Mouse (Mus musculus): ENCODE measurements at regions not wholly inside any gene's neighbourhood (a gene's known extent, or its start where the extent isn't known, plus 50 kb on each side); places are given as distances from the start of the nearest gene placed in this dataset.

GRCm38 (mm10) chr13:44430492-44430891 is 298.8 kb upstream of the Jarid2 start:
- TF ChIP-seq CTCF (IDR thresholded peaks at IDR 0.05; ENCODE audit: borderline replicate concordance, insufficient read depth, low read depth, low read length): no peak
- TF ChIP-seq POLR2A (IDR thresholded peaks at IDR 0.05; ENCODE audit: borderline replicate concordance, insufficient read depth, low read length): no peak

Measured in cerebellum, adult 2 months (tissue).